Mouse (Mus musculus): ENCODE measurements around the gene Pde4d.

- no peak for TF ChIP-seq POLR2A (IDR thresholded peaks at IDR 0.05; ENCODE audit: extremely low read depth, insufficient read depth, low read length)
- TF ChIP-seq CTCF (IDR thresholded peaks at IDR 0.05; ENCODE audit: extremely low read depth, insufficient read depth, low read length) = no peak
These were observed 719.0 kb downstream of the Pde4d start for GRCm38 (mm10) chr13:109168556-109169334.
